Mouse (Mus musculus): Measurements from ENCODE around the gene Rpl27. TPM values are rescaled to one million over a fixed set of nuclear protein-coding genes. Genes with fewer than 3 reads are reported as not detected.
"Not testable (repeated sequence)": the region's sequence is repeated elsewhere in the genome, so short reads cannot be mapped to it uniquely, and the experiment has no call there.

The Rpl27 gene
- polyA plus RNA-seq, 1 experiment from 2014 or later: 448 TPM

GRCm38 (mm10) chr11:101447786-101448185 is 5.7 kb downstream of the Rpl27 start:
- Histone ChIP-seq H3K4me3 (replicated peaks; ENCODE audit: low read depth, low read length) (no peak overlapping the region), H3K9ac (ENCODE audit: low read depth, low read length) (0 out of 2 replicates have a peak overlapping the region, but pooled peaks have one; percentile 57), H3K9me3 (replicated peaks; ENCODE audit: low read length) (no peaks in the 10 kb centered on the region), H3K4me1 (replicated peaks; ENCODE audit: insufficient read depth, low read length) (peaks cover 7% of the 10 kb centered on the region; the same call in 1 of the 2 replicates), H3K27ac (peak overlapping the region; percentile 91; the same call in 1 of the 2 replicates), H3K36me3 (ENCODE audit: insufficient read depth, low read length) (peaks cover 17% of the 10 kb centered on the region), H3K27me3 (ENCODE audit: insufficient read depth, low read length) (no peaks in the 10 kb centered on the region), H3K4me2 (ENCODE audit: low read length) (peak overlapping the region; percentile 67)
- ATAC-seq (replicated peaks; ENCODE audit: low FRiP score, low read depth) (no peak), DNase-seq (ENCODE audit: low spot score) (no peak)
- no peak for TF ChIP-seq CTCF (IDR thresholded peaks at IDR 0.05; ENCODE audit: low read depth)
- WGBS: 79% methylated on average over 5 of the region's 5 CpGs

- 14% methylated on average over 10 of the region's 10 CpGs for WGBS
- H3K4me2 ChIP-seq (ENCODE audit: low read length): peak within 1 kb of the TSS; percentile 67
- DNase-seq (ENCODE audit: low spot score) (peak; percentile 95), ATAC-seq (replicated peaks; ENCODE audit: low FRiP score, low read depth) (peak; percentile 60)
- peak within 1 kb of the TSS; percentile 57 for H3K4me3 ChIP-seq (replicated peaks; ENCODE audit: low read depth, low read length)
- peak within 1 kb of the TSS; percentile 57 for H3K9ac ChIP-seq (ENCODE audit: low read depth, low read length)
- H3K9me3 ChIP-seq (replicated peaks; ENCODE audit: low read length): no peaks in the 10 kb centered on the region
- no peak for TF ChIP-seq CTCF (IDR thresholded peaks at IDR 0.05; ENCODE audit: low read depth)
- H3K27me3 ChIP-seq (ENCODE audit: insufficient read depth, low read length): no peaks in the 10 kb centered on the region
- H3K4me1 ChIP-seq (replicated peaks; ENCODE audit: insufficient read depth, low read length): peaks cover 7% of the 10 kb centered on the region; the same call in 1 of the 2 replicates
- peaks cover 17% of the 10 kb centered on the region for H3K36me3 ChIP-seq (ENCODE audit: insufficient read depth, low read length)
- H3K27ac ChIP-seq: peak within 1 kb of the TSS; percentile 91
These were observed 6.2 kb downstream of the Rpl27 start, which contains the start of gene Ifi35 for GRCm38 (mm10) chr11:101448274-101448746. Gene Ifi35, plus strand, starts transcription at chr11:101448407.

- Histone ChIP-seq H3K27me3 (ENCODE audit: insufficient read depth, low read length) (no peaks in the 10 kb centered on the region), H3K36me3 (ENCODE audit: insufficient read depth, low read length) (peaks cover 12% of the 10 kb centered on the region), H3K27ac (peak overlapping the region; percentile 91), H3K4me1 (replicated peaks; ENCODE audit: insufficient read depth, low read length) (0 out of 2 replicates have a peak, but pooled peaks cover 4% of the 10 kb centered on the region), H3K9ac (ENCODE audit: low read depth, low read length) (peak overlapping the region; percentile 57), H3K4me2 (ENCODE audit: low read length) (peak overlapping the region; percentile 67), H3K9me3 (replicated peaks; ENCODE audit: low read length) (no peaks in the 10 kb centered on the region), H3K4me3 (replicated peaks; ENCODE audit: low read depth, low read length) (peak overlapping the region; percentile 57)
- WGBS: 80% methylated on average over 4 of the region's 4 CpGs
- no peak for TF ChIP-seq CTCF (IDR thresholded peaks at IDR 0.05; ENCODE audit: low read depth)
- ATAC-seq (replicated peaks; ENCODE audit: low FRiP score, low read depth) (no peak), DNase-seq (ENCODE audit: low spot score) (no peak)
These were observed 6.8 kb downstream of the Rpl27 start for GRCm38 (mm10) chr11:101448899-101449298.

- DNase-seq (ENCODE audit: low spot score); H3K9ac ChIP-seq (ENCODE audit: low read depth, low read length); H3K9me3 ChIP-seq (replicated peaks; ENCODE audit: low read length); H3K27me3 ChIP-seq (ENCODE audit: insufficient read depth, low read length); ATAC-seq (replicated peaks; ENCODE audit: low FRiP score, low read depth); H3K36me3 ChIP-seq (ENCODE audit: insufficient read depth, low read length); H3K4me1 ChIP-seq (replicated peaks; ENCODE audit: insufficient read depth, low read length); H3K4me2 ChIP-seq (ENCODE audit: low read length); H3K4me3 ChIP-seq (replicated peaks; ENCODE audit: low read depth, low read length); H3K27ac ChIP-seq: not testable (repeated sequence)
- 81% methylated on average over 4 of the region's 4 CpGs for WGBS
These were observed 7.5 kb downstream of the Rpl27 start for GRCm38 (mm10) chr11:101449596-101449995.

GRCm38 (mm10) chr11:101450394-101450793 is 8.3 kb downstream of the Rpl27 start:
- Histone ChIP-seq H3K27ac (no peak overlapping the region), H3K4me1 (replicated peaks; ENCODE audit: insufficient read depth, low read length) (0 out of 2 replicates have a peak, but pooled peaks cover 3% of the 10 kb centered on the region), H3K27me3 (ENCODE audit: insufficient read depth, low read length) (no peaks in the 10 kb centered on the region), H3K9ac (ENCODE audit: low read depth, low read length) (no peak overlapping the region), H3K9me3 (replicated peaks; ENCODE audit: low read length) (no peaks in the 10 kb centered on the region), H3K4me2 (ENCODE audit: low read length) (no peak overlapping the region), H3K4me3 (replicated peaks; ENCODE audit: low read depth, low read length) (no peak overlapping the region), H3K36me3 (ENCODE audit: insufficient read depth, low read length) (no peaks in the 10 kb centered on the region)
- ATAC-seq (replicated peaks; ENCODE audit: low FRiP score, low read depth) (no peak), DNase-seq (ENCODE audit: low spot score) (no peak)
- peak; percentile 53 for TF ChIP-seq CTCF (IDR thresholded peaks at IDR 0.05; ENCODE audit: low read depth)
- 79% methylated on average over 3 of the region's 3 CpGs for WGBS

- H3K27me3 ChIP-seq (ENCODE audit: insufficient read depth, low read length): no peaks in the 10 kb centered on the region
- DNase-seq (ENCODE audit: low spot score) (no peak), ATAC-seq (replicated peaks; ENCODE audit: low FRiP score, low read depth) (no peak; the same call in 1 of the 2 replicates)
- 96% methylated on average over 10 of the region's 10 CpGs for WGBS
- 0 out of 2 replicates have a peak, but pooled peaks cover 3% of the 10 kb centered on the region for H3K4me1 ChIP-seq (replicated peaks; ENCODE audit: insufficient read depth, low read length)
- H3K27ac ChIP-seq: no peak overlapping the region
- H3K4me3 ChIP-seq (replicated peaks; ENCODE audit: low read depth, low read length): no peak overlapping the region
- H3K4me2 ChIP-seq (ENCODE audit: low read length): no peak overlapping the region
- H3K36me3 ChIP-seq (ENCODE audit: insufficient read depth, low read length): no peaks in the 10 kb centered on the region
- no peak overlapping the region for H3K9ac ChIP-seq (ENCODE audit: low read depth, low read length)
- no peaks in the 10 kb centered on the region for H3K9me3 ChIP-seq (replicated peaks; ENCODE audit: low read length)
- no peak for TF ChIP-seq CTCF (IDR thresholded peaks at IDR 0.05; ENCODE audit: low read depth)
These were observed 9.4 kb downstream of the Rpl27 start for GRCm38 (mm10) chr11:101451536-101451935.

All from kidney, postnatal 0 days (tissue).